ENCODE assay signal across 11 mouse cellular contexts in genomic region chr8:117069708-117070107, GRCm38 (mm10). TPM values are rescaled to one million over a fixed set of nuclear protein-coding genes. Genes with fewer than 3 reads are reported as not detected.
DNase-seq lines count a peak whose midpoint lies in the region; TF ChIP-seq lines count a peak whose summit lies in the region.
"Had no signal": no experiment of that assay in that cellular context is flagged by ENCODE, and none has a peak within 500 bp of the region (broad histone marks: within the 10 kb centered on the region; RNA-seq: fewer than 3 reads in every experiment).

No protein-coding gene starts in this region.

- TF ChIP-seq POLR2A in cerebellum, adult 2 months (IDR thresholded peaks at IDR 0.05; ENCODE audit: borderline replicate concordance, insufficient read depth, low read length) = no peak

- TF ChIP-seq CTCF in cerebellum, adult 2 months (IDR thresholded peaks at IDR 0.05; ENCODE audit: borderline replicate concordance, insufficient read depth, low read depth, low read length) = no peak

- DNase-seq in cerebellum, postnatal 14 days = peak; percentile 29 to 53
- no peak for DNase-seq in cerebellum, adult 2 months
- DNase-seq in layer of hippocampus, postnatal 10 days (ENCODE audit: low spot score in 2 of 2) = peak; percentile 20 to 22
- DNase-seq in layer of hippocampus, adult 9-11 months = no peak
- DNase-seq in B cell, adult 2 months = peak; percentile 54 to 61
- peak; percentile 43 for DNase-seq in induced T-regulatory cell, adult 2 months (ENCODE audit: low read depth)
- no peak for DNase-seq in urinary bladder, postnatal 25 days (ENCODE audit: low spot score)
- DNase-seq in gastrocnemius, adult 18-20 months (ENCODE audit: low spot score) = no peak
- DNase-seq: cerebellum, adult 11 months had no signal

- H3K4me1 ChIP-seq in cerebellum, adult 2 months (ENCODE audit: control insufficient read depth, insufficient read depth, low read length) = no peaks in the 10 kb centered on the region
- H3K4me1 ChIP-seq: limb, embryonic 15.5 days had no signal

- no peak overlapping the region for H3K4me3 ChIP-seq in cerebellum, adult 2 months (replicated peaks; ENCODE audit: insufficient read depth, low read depth, low read length)
- H3K4me3 ChIP-seq: limb, embryonic 15.5 days had no signal

- 67% methylated on average over 1 of the region's 1 CpGs for WGBS in cerebellum, adult 2 months

- H3K27me3 ChIP-seq in cerebellum, adult 2 months (ENCODE audit: control insufficient read depth, insufficient read depth, low read length) = no peaks in the 10 kb centered on the region
- H3K27me3 ChIP-seq: limb, embryonic 15.5 days had no signal

- no peak overlapping the region for H3K27ac ChIP-seq in cerebellum, adult 2 months (ENCODE audit: insufficient read depth, low read length)
- H3K27ac ChIP-seq: hindbrain, embryonic 14.5 days; limb, embryonic 15.5 days had no signal

RNA-seq across cellular contexts. Expression of gene Pkd1l2, which starts 12.5 kb away (rescaled TPM):
- polyA plus RNA-seq in cerebellum, adult 2 months (2012; rRNA removed) = 0.02 and 0.06 TPM in 2 replicates
- total RNA-seq in layer of hippocampus, postnatal 10 days (2021) = under 1 TPM; 0.05 to 0.07 TPM
- total RNA-seq in gastrocnemius, adult 18-20 months (2021) = under 1 TPM; 0.16 to 0.24 TPM

RNA-seq across cellular contexts. Expression of gene Bco1, which starts 25.9 kb away (rescaled TPM):
- polyA plus RNA-seq in cerebellum, adult 2 months (2012; rRNA removed) = 0.07 and 0.08 TPM in 2 replicates
- under 1 TPM in 1 of 2 experiments, not detected in 1; 0.21 TPM for total RNA-seq in layer of hippocampus, postnatal 10 days (2021)
- under 1 TPM in 1 of 2 experiments, not detected in 1; 0.12 TPM for total RNA-seq in gastrocnemius, adult 18-20 months (2021)

Comparison
In these comparisons a context has a peak if more than half of its experiments do, and no peak if none do; other contexts are left out.
1. DNase-seq: peak in cerebellum, postnatal 14 days (2 of 2), layer of hippocampus, postnatal 10 days (2 of 2), B cell, adult 2 months (2 of 2) and induced T-regulatory cell, adult 2 months (single experiment); none in cerebellum, adult 2 months (0 of 2), layer of hippocampus, adult 9-11 months (single experiment), urinary bladder, postnatal 25 days (single experiment) and gastrocnemius, adult 18-20 months (single experiment).